In genomic region chr4:156050391-156050980, GRCm38 (mm10) we compare ENCODE assay signal across 18 mouse cellular contexts. TPM values are rescaled to one million over a fixed set of nuclear protein-coding genes. Genes with fewer than 3 reads are reported as not detected.
DNase-seq lines count a peak whose midpoint lies in the region; ATAC-seq and TF ChIP-seq lines count a peak whose summit lies in the region.
"Had no signal": no experiment of that assay in that cellular context is flagged by ENCODE, and none has a peak within 500 bp of the region (broad histone marks: within the 10 kb centered on the region; RNA-seq: fewer than 3 reads in every experiment).

No protein-coding gene starts in this region.

- WGBS in hindbrain, postnatal 0 days = 67% methylated on average over 6 of the region's 6 CpGs
- 74% methylated on average over 6 of the region's 6 CpGs for WGBS in hindbrain, embryonic 10.5 days
- 75% methylated on average over 6 of the region's 6 CpGs for WGBS in neural tube, embryonic 15.5 days
- WGBS in hindbrain, embryonic 11.5 days = 76% methylated on average over 6 of the region's 6 CpGs

- peak; percentile 14 for DNase-seq in hindbrain, postnatal 0 days (ENCODE audit: low spot score)
- DNase-seq in hindbrain, embryonic 10.5 days (ENCODE audit: low spot score) = no peak
- DNase-seq in NIH3T3 (ENCODE audit: low read depth) = peak; percentile 29
- DNase-seq in fibroblast of lung, adult 2 months (ENCODE audit: low read depth) = peak; percentile 62
- DNase-seq in neural tube, embryonic 10.5 days (ENCODE audit: extremely low spot score, low spot score) = no peak
- DNase-seq in hindbrain, embryonic 11.5 days (ENCODE audit: low spot score) = no peak
- DNase-seq: cerebellum, adult 9-10 months; heart, adult 11 months; spleen, adult 18-20 months; thymus, postnatal 36 days had no signal

- no peaks in the 10 kb centered on the region for H3K36me3 ChIP-seq in hindbrain, postnatal 0 days (ENCODE audit: insufficient read depth, low read length)
- no peaks in the 10 kb centered on the region for H3K36me3 ChIP-seq in hindbrain, embryonic 10.5 days
- no peaks in the 10 kb centered on the region for H3K36me3 ChIP-seq in neural tube, embryonic 15.5 days
- no peaks in the 10 kb centered on the region for H3K36me3 ChIP-seq in hindbrain, embryonic 11.5 days (ENCODE audit: control insufficient read depth, insufficient read depth, low read length)
- H3K36me3 ChIP-seq: hindbrain, embryonic 12.5 days; limb, embryonic 12.5 days had no signal

- H3K9ac ChIP-seq in hindbrain, postnatal 0 days (replicated peaks; ENCODE audit: low read length) = no peak overlapping the region
- H3K9ac ChIP-seq in neural tube, embryonic 15.5 days (replicated peaks) = no peak overlapping the region
- no peak overlapping the region for H3K9ac ChIP-seq in hindbrain, embryonic 11.5 days (ENCODE audit: low read depth, low read length)
- H3K9ac ChIP-seq: hindbrain, embryonic 12.5 days; limb, embryonic 12.5 days had no signal

- no peak overlapping the region for H3K27ac ChIP-seq in hindbrain, postnatal 0 days
- no peak overlapping the region for H3K27ac ChIP-seq in hindbrain, embryonic 10.5 days
- H3K27ac ChIP-seq in neural tube, embryonic 15.5 days (replicated peaks) = no peak overlapping the region
- no peak overlapping the region for H3K27ac ChIP-seq in hindbrain, embryonic 11.5 days (ENCODE audit: low read depth, low read length)
- H3K27ac ChIP-seq: hindbrain, embryonic 12.5 days; limb, embryonic 12.5 days; macrophage had no signal

- no peak for TF ChIP-seq CTCF in hindbrain, postnatal 0 days (IDR thresholded peaks at IDR 0.05; ENCODE audit: low read depth)

- ATAC-seq in hindbrain, postnatal 0 days = peak; percentile 35; the same call in 1 of the 2 replicates
- ATAC-seq in megakaryocyte-erythroid progenitor cell, adult 5-6 weeks (replicated peaks; ENCODE audit: low FRiP score, low TSS enrichment, poor library complexity, severe bottlenecking) = 0 out of 2 replicates have a peak, but pooled peaks have one; percentile 17
- ATAC-seq in neural tube, embryonic 15.5 days (ENCODE audit: low FRiP score) = no peak
- no peak for ATAC-seq in hindbrain, embryonic 11.5 days (ENCODE audit: low FRiP score)
- ATAC-seq: Patski had no signal

- no peaks in the 10 kb centered on the region for H3K9me3 ChIP-seq in hindbrain, postnatal 0 days (ENCODE audit: low read length)
- H3K9me3 ChIP-seq in hindbrain, embryonic 10.5 days = no peaks in the 10 kb centered on the region
- H3K9me3 ChIP-seq in neural tube, embryonic 15.5 days (replicated peaks) = no peaks in the 10 kb centered on the region
- no peaks in the 10 kb centered on the region for H3K9me3 ChIP-seq in hindbrain, embryonic 11.5 days (ENCODE audit: control insufficient read depth, low read length)
- H3K9me3 ChIP-seq: hindbrain, embryonic 12.5 days; limb, embryonic 12.5 days had no signal

- H3K4me3 ChIP-seq in hindbrain, postnatal 0 days (ENCODE audit: low read length) = no peak overlapping the region
- H3K4me3 ChIP-seq in hindbrain, embryonic 10.5 days = no peak overlapping the region
- no peak overlapping the region for H3K4me3 ChIP-seq in neural tube, embryonic 15.5 days (replicated peaks)
- no peak overlapping the region for H3K4me3 ChIP-seq in hindbrain, embryonic 11.5 days (ENCODE audit: low read depth, low read length)
- H3K4me3 ChIP-seq: hindbrain, embryonic 12.5 days; limb, embryonic 12.5 days had no signal

- no peaks in the 10 kb centered on the region for H3K27me3 ChIP-seq in hindbrain, postnatal 0 days (ENCODE audit: insufficient read depth, low read length)
- H3K27me3 ChIP-seq in hindbrain, embryonic 10.5 days (ENCODE audit: insufficient read depth, poor library complexity, severe bottlenecking) = no peaks in the 10 kb centered on the region
- no peaks in the 10 kb centered on the region for H3K27me3 ChIP-seq in neural tube, embryonic 15.5 days (replicated peaks)
- H3K27me3 ChIP-seq in hindbrain, embryonic 11.5 days (ENCODE audit: control insufficient read depth, insufficient read depth, low read length) = no peaks in the 10 kb centered on the region
- H3K27me3 ChIP-seq: hindbrain, embryonic 12.5 days; limb, embryonic 12.5 days; Patski had no signal

- H3K4me1 ChIP-seq in hindbrain, postnatal 0 days (ENCODE audit: insufficient read depth, low read length) = no peaks in the 10 kb centered on the region
- no peaks in the 10 kb centered on the region for H3K4me1 ChIP-seq in hindbrain, embryonic 10.5 days (replicated peaks)
- H3K4me1 ChIP-seq in neural tube, embryonic 15.5 days = no peaks in the 10 kb centered on the region
- no peaks in the 10 kb centered on the region for H3K4me1 ChIP-seq in hindbrain, embryonic 11.5 days (replicated peaks; ENCODE audit: control insufficient read depth, insufficient read depth, low read length)
- H3K4me1 ChIP-seq: hindbrain, embryonic 12.5 days; limb, embryonic 12.5 days had no signal

- no peak overlapping the region for H3K4me2 ChIP-seq in hindbrain, postnatal 0 days (ENCODE audit: low read depth, low read length)
- H3K4me2 ChIP-seq in neural tube, embryonic 15.5 days = no peak overlapping the region
- no peak overlapping the region for H3K4me2 ChIP-seq in hindbrain, embryonic 11.5 days (replicated peaks; ENCODE audit: low read depth, low read length)
- H3K4me2 ChIP-seq: hindbrain, embryonic 12.5 days; limb, embryonic 12.5 days had no signal

RNA-seq across cellular contexts. Expression of gene Ttll10, which starts 8.7 kb away (rescaled TPM):
- 0.26 TPM in 1 of 2 replicates, not detected in the other for total RNA-seq in hindbrain, postnatal 0 days (2014; rRNA removed)
- polyA plus RNA-seq in hindbrain, postnatal 0 days (2015; fragmentation: Nextera tagmentation; extraction: Ambion mirVana) = 0.08 TPM in 1 of 2 replicates, not detected in the other
- polyA plus RNA-seq in hindbrain, embryonic 10.5 days (2016; fragmentation: Nextera tagmentation; extraction: Ambion mirVana) = 0.27 and 0.30 TPM in 2 replicates
- total RNA-seq in megakaryocyte-erythroid progenitor cell, adult 5-6 weeks (2014; fragmentation: Nextera tagmentation) = not detected in 2 replicates
- total RNA-seq in megakaryocyte-erythroid progenitor cell, adult 5-6 weeks (2017) = not detected in 2 replicates
- 0.64 TPM in 1 of 2 replicates, not detected in the other for polyA plus RNA-seq in neural tube, embryonic 15.5 days (2015; fragmentation: Nextera tagmentation; extraction: Ambion mirVana)
- 0.10 TPM in 1 of 2 replicates, not detected in the other for polyA plus RNA-seq in hindbrain, embryonic 11.5 days (2014; fragmentation: Nextera tagmentation; extraction: Ambion mirVana)
- total RNA-seq: monocyte, adult 5-6 weeks had no signal
- polyA plus RNA-seq: macrophage had no signal

RNA-seq across cellular contexts. Expression of gene Tnfrsf18, which starts 24.5 kb away (rescaled TPM):
- 0.16 TPM in 1 of 2 replicates, not detected in the other for total RNA-seq in hindbrain, postnatal 0 days (2014; rRNA removed)
- polyA plus RNA-seq in hindbrain, postnatal 0 days (2015; fragmentation: Nextera tagmentation; extraction: Ambion mirVana) = 1.4 and 1.6 TPM in 2 replicates
- polyA plus RNA-seq in hindbrain, embryonic 10.5 days (2016; fragmentation: Nextera tagmentation; extraction: Ambion mirVana) = 1.3 and 1.4 TPM in 2 replicates
- total RNA-seq in megakaryocyte-erythroid progenitor cell, adult 5-6 weeks (2014; fragmentation: Nextera tagmentation) = 3.7 and 7.5 TPM in 2 replicates
- total RNA-seq in megakaryocyte-erythroid progenitor cell, adult 5-6 weeks (2017) = 2.6 and 7.0 TPM in 2 replicates
- polyA plus RNA-seq in neural tube, embryonic 15.5 days (2015; fragmentation: Nextera tagmentation; extraction: Ambion mirVana) = 1.8 and 3.3 TPM in 2 replicates
- polyA plus RNA-seq in hindbrain, embryonic 11.5 days (2014; fragmentation: Nextera tagmentation; extraction: Ambion mirVana) = 0.74 and 2.4 TPM in 2 replicates
- total RNA-seq: layer of hippocampus, postnatal 10 days had no signal

RNA-seq across cellular contexts. Expression of gene Tnfrsf4, which starts 36.8 kb away (rescaled TPM):
- total RNA-seq in hindbrain, postnatal 0 days (2014; rRNA removed) = 2.6 TPM in 1 of 2 replicates, not detected in the other
- polyA plus RNA-seq in hindbrain, postnatal 0 days (2015; fragmentation: Nextera tagmentation; extraction: Ambion mirVana) = 0.47 and 0.49 TPM in 2 replicates
- 0.30 and 1.3 TPM in 2 replicates for polyA plus RNA-seq in hindbrain, embryonic 10.5 days (2016; fragmentation: Nextera tagmentation; extraction: Ambion mirVana)
- 2.5 and 6.9 TPM in 2 replicates for total RNA-seq in megakaryocyte-erythroid progenitor cell, adult 5-6 weeks (2014; fragmentation: Nextera tagmentation)
- 1.8 and 5.6 TPM in 2 replicates for total RNA-seq in megakaryocyte-erythroid progenitor cell, adult 5-6 weeks (2017)
- 0.19 and 0.89 TPM in 2 replicates for polyA plus RNA-seq in neural tube, embryonic 15.5 days (2015; fragmentation: Nextera tagmentation; extraction: Ambion mirVana)
- 0.39 and 0.73 TPM in 2 replicates for polyA plus RNA-seq in hindbrain, embryonic 11.5 days (2014; fragmentation: Nextera tagmentation; extraction: Ambion mirVana)

RNA-seq across cellular contexts. Expression of gene Sdf4, which starts 57.8 kb away (rescaled TPM):
- 100 and 121 TPM in 2 replicates for total RNA-seq in hindbrain, postnatal 0 days (2014; rRNA removed)
- 122 and 127 TPM in 2 replicates for polyA plus RNA-seq in hindbrain, postnatal 0 days (2015; fragmentation: Nextera tagmentation; extraction: Ambion mirVana)
- polyA plus RNA-seq in hindbrain, embryonic 10.5 days (2016; fragmentation: Nextera tagmentation; extraction: Ambion mirVana) = 131 and 135 TPM in 2 replicates
- 48.2 and 74.4 TPM in 2 replicates for total RNA-seq in megakaryocyte-erythroid progenitor cell, adult 5-6 weeks (2014; fragmentation: Nextera tagmentation)
- total RNA-seq in megakaryocyte-erythroid progenitor cell, adult 5-6 weeks (2017) = 137 and 143 TPM in 2 replicates
- 118 and 137 TPM in 2 replicates for polyA plus RNA-seq in neural tube, embryonic 15.5 days (2015; fragmentation: Nextera tagmentation; extraction: Ambion mirVana)
- 136 and 143 TPM in 2 replicates for polyA plus RNA-seq in hindbrain, embryonic 11.5 days (2014; fragmentation: Nextera tagmentation; extraction: Ambion mirVana)

RNA-seq across cellular contexts. Expression of gene B3galt6, which starts 58.0 kb away (rescaled TPM):
- 48.8 and 56.8 TPM in 2 replicates for total RNA-seq in hindbrain, postnatal 0 days (2014; rRNA removed)
- polyA plus RNA-seq in hindbrain, postnatal 0 days (2015; fragmentation: Nextera tagmentation; extraction: Ambion mirVana) = 26.1 and 26.2 TPM in 2 replicates
- 13.8 and 17.2 TPM in 2 replicates for polyA plus RNA-seq in hindbrain, embryonic 10.5 days (2016; fragmentation: Nextera tagmentation; extraction: Ambion mirVana)
- total RNA-seq in megakaryocyte-erythroid progenitor cell, adult 5-6 weeks (2014; fragmentation: Nextera tagmentation) = 7.6 and 9.4 TPM in 2 replicates
- 11.0 and 11.7 TPM in 2 replicates for total RNA-seq in megakaryocyte-erythroid progenitor cell, adult 5-6 weeks (2017)
- polyA plus RNA-seq in neural tube, embryonic 15.5 days (2015; fragmentation: Nextera tagmentation; extraction: Ambion mirVana) = 31.9 and 35.6 TPM in 2 replicates
- 18.2 and 19.4 TPM in 2 replicates for polyA plus RNA-seq in hindbrain, embryonic 11.5 days (2014; fragmentation: Nextera tagmentation; extraction: Ambion mirVana)

Comparison
In these comparisons a context has a peak if more than half of its experiments do, and no peak if none do; other contexts are left out.
1. ATAC-seq: peak in hindbrain, postnatal 0 days (single experiment) and megakaryocyte-erythroid progenitor cell, adult 5-6 weeks (single experiment); none in neural tube, embryonic 15.5 days (single experiment) and hindbrain, embryonic 11.5 days (single experiment).
2. DNase-seq: peak in hindbrain, postnatal 0 days (single experiment), NIH3T3 (single experiment) and fibroblast of lung, adult 2 months (single experiment); none in hindbrain, embryonic 10.5 days (single experiment), neural tube, embryonic 10.5 days (single experiment) and hindbrain, embryonic 11.5 days (single experiment).